Mouse (Mus musculus): ENCODE data around the gene Rbms3. TPM values are rescaled to one million over a fixed set of nuclear protein-coding genes. Genes with fewer than 3 reads are reported as not detected.

Rbms3 gene
- total and polyA plus RNA-seq, 3 experiments: not detected

- dilution Hi-C loops (cut with MboI; ENCODE audit: extremely low pct_ligation_motif_present, extremely low pct_unique_long_range_greater_than_20kb, low sequenced_read_pairs): no loop called here
- TF ChIP-seq KAT2A (IDR thresholded peaks at IDR 0.05; ENCODE audit: insufficient replicate concordance, low read length) (no peak), MAFK (IDR thresholded peaks at IDR 0.05; ENCODE audit: insufficient replicate concordance, low read length) (no peak), TBP (conservative IDR thresholded peaks at IDR 0.05; ENCODE audit: low read depth, low read length) (no peak), RCOR1 (conservative IDR thresholded peaks at IDR 0.05; ENCODE audit: low read depth, low read length) (no peak), E2F4 (IDR thresholded peaks at IDR 0.05; ENCODE audit: insufficient replicate concordance, low read depth, low read length) (no peak), MAZ (IDR thresholded peaks at IDR 0.05; ENCODE audit: low read depth, low read length) (no peak), JUN (IDR thresholded peaks at IDR 0.05; ENCODE audit: insufficient read depth, low read depth, low read length) (no peak), USF2 (conservative IDR thresholded peaks at IDR 0.05; ENCODE audit: low read depth, low read length) (no peak), ETS1 (conservative IDR thresholded peaks at IDR 0.05; ENCODE audit: low read depth, low read length) (no peak), UBTF (IDR thresholded peaks at IDR 0.05; ENCODE audit: low read depth, low read length) (no peak), POLR2A (IDR thresholded peaks at IDR 0.05; ENCODE audit: low read depth, low read length) (no peak), ZKSCAN1 (IDR thresholded peaks at IDR 0.05; ENCODE audit: borderline replicate concordance, low read depth, low read length) (no peak)
- no peaks in the 10 kb centered on the region for H3K27me3 ChIP-seq (replicated peaks)
- H3K9me3 ChIP-seq (replicated peaks; ENCODE audit: low read length): peaks cover 71% of the 10 kb centered on the region
- H3K4me3 ChIP-seq (replicated peaks in 1 of 3; ENCODE audit: low read depth in 2 of 3, low read length in 2 of 3, poor library complexity in 1 of 3): no peak overlapping the region
- in situ Hi-C loops (cut with MboI; ENCODE audit: low pct_ligation_motif_present, low pct_unique_long_range_greater_than_20kb, low sequenced_read_pairs): no loop called here
- H3K79me2 ChIP-seq (replicated peaks; ENCODE audit: control insufficient read depth, extremely low read depth, insufficient read depth, poor library complexity, severe bottlenecking): no peaks in the 10 kb centered on the region
- DNase-seq (ENCODE audit: extremely low read depth): no peak
- H3K36me3 ChIP-seq (replicated peaks in 1 of 2; ENCODE audit: control insufficient read depth in 1 of 2, insufficient read depth in 1 of 2, low read length in 1 of 2): no peaks in the 10 kb centered on the region
- no peak overlapping the region for H3K27ac ChIP-seq (ENCODE audit: insufficient read depth, low read depth)
- H3K4me2 ChIP-seq (ENCODE audit: insufficient read depth, low read depth, poor library complexity, severe bottlenecking): no peak overlapping the region
- H3K4me1 ChIP-seq (ENCODE audit: control insufficient read depth in 1 of 2, insufficient read depth in 2 of 2): no peaks in the 10 kb centered on the region
- no peak overlapping the region for H3K9ac ChIP-seq (ENCODE audit: insufficient read depth, low read depth)
Observed at GRCm38 (mm10) chr9:116862341-116862740, 767.4 kb downstream of the Rbms3 start.

GRCm38 (mm10) chr9:116857861-116858595 lies 771.7 kb downstream of the Rbms3 start:
- Histone ChIP-seq H3K36me3 (replicated peaks in 1 of 2; ENCODE audit: control insufficient read depth in 1 of 2, insufficient read depth in 1 of 2, low read length in 1 of 2) (no peaks in the 10 kb centered on the region), H3K9me3 (replicated peaks; ENCODE audit: low read length) (peaks cover 60% of the 10 kb centered on the region), H3K27ac (ENCODE audit: insufficient read depth, low read depth) (no peak overlapping the region), H3K4me2 (ENCODE audit: insufficient read depth, low read depth, poor library complexity, severe bottlenecking) (no peak overlapping the region), H3K4me3 (replicated peaks in 1 of 3; ENCODE audit: low read depth in 2 of 3, low read length in 2 of 3, poor library complexity in 1 of 3) (no peak overlapping the region), H3K79me2 (replicated peaks; ENCODE audit: control insufficient read depth, extremely low read depth, insufficient read depth, poor library complexity, severe bottlenecking) (no peaks in the 10 kb centered on the region), H3K27me3 (replicated peaks) (no peaks in the 10 kb centered on the region), H3K4me1 (ENCODE audit: control insufficient read depth in 1 of 2, insufficient read depth in 2 of 2) (no peaks in the 10 kb centered on the region), H3K9ac (ENCODE audit: insufficient read depth, low read depth) (no peak overlapping the region)
- TF ChIP-seq USF2 (conservative IDR thresholded peaks at IDR 0.05; ENCODE audit: low read depth, low read length): no peak
- no peak for TF ChIP-seq USF1 (IDR thresholded peaks at IDR 0.05; ENCODE audit: low read depth, low read length)
- TF ChIP-seq ZMIZ1 (IDR thresholded peaks at IDR 0.05; ENCODE audit: low read depth, low read length): no peak
- TF ChIP-seq JUN (IDR thresholded peaks at IDR 0.05; ENCODE audit: insufficient read depth, low read depth, low read length): no peak
- dilution Hi-C loops (cut with MboI; ENCODE audit: extremely low pct_ligation_motif_present, extremely low pct_unique_long_range_greater_than_20kb, low sequenced_read_pairs) (no loop called here), in situ Hi-C loops (cut with MboI; ENCODE audit: low pct_ligation_motif_present, low pct_unique_long_range_greater_than_20kb, low sequenced_read_pairs) (no loop called here)
- no peak for DNase-seq (ENCODE audit: extremely low read depth)
